Mouse (Mus musculus): Measurements from ENCODE around the gene Gpr35. TPM values are rescaled to one million over a fixed set of nuclear protein-coding genes. Genes with fewer than 3 reads are reported as not detected.

Gpr35 gene
- polyA plus RNA-seq, 1 experiment: 0.21 TPM

GRCm38 (mm10) chr1:92972854-92973253 is 22.2 kb downstream of the Gpr35 start:
- Histone ChIP-seq H3K4me1 (ENCODE audit: control insufficient read depth, insufficient read depth, low read length) (no peaks in the 10 kb centered on the region), H3K27ac (ENCODE audit: insufficient read depth, low read length) (no peak overlapping the region), H3K4me3 (ENCODE audit: insufficient read depth, low read length) (no peak overlapping the region)
- no peak for TF ChIP-seq CTCF (IDR thresholded peaks at IDR 0.05; ENCODE audit: extremely low read depth, insufficient read depth, low read length)
- TF ChIP-seq POLR2A (IDR thresholded peaks at IDR 0.05; ENCODE audit: extremely low read depth, insufficient read depth, low read length): no peak

- no peak for TF ChIP-seq POLR2A (IDR thresholded peaks at IDR 0.05; ENCODE audit: extremely low read depth, insufficient read depth, low read length)
- no peak for TF ChIP-seq CTCF (IDR thresholded peaks at IDR 0.05; ENCODE audit: extremely low read depth, insufficient read depth, low read length)
- H3K4me1 ChIP-seq (ENCODE audit: control insufficient read depth, insufficient read depth, low read length): no peaks in the 10 kb centered on the region
- no peak overlapping the region for H3K4me3 ChIP-seq (ENCODE audit: insufficient read depth, low read length)
- H3K27ac ChIP-seq (ENCODE audit: insufficient read depth, low read length): no peak overlapping the region
Observed at GRCm38 (mm10) chr1:92976141-92976566, 25.5 kb downstream of the Gpr35 start.

GRCm38 (mm10) chr1:92978645-92979044 is 28.0 kb downstream of the Gpr35 start:
- TF ChIP-seq POLR2A (IDR thresholded peaks at IDR 0.05; ENCODE audit: extremely low read depth, insufficient read depth, low read length) (no peak), CTCF (IDR thresholded peaks at IDR 0.05; ENCODE audit: extremely low read depth, insufficient read depth, low read length) (no peak)
- no peak overlapping the region for H3K27ac ChIP-seq (ENCODE audit: insufficient read depth, low read length)
- H3K4me1 ChIP-seq (ENCODE audit: control insufficient read depth, insufficient read depth, low read length): no peaks in the 10 kb centered on the region
- no peak overlapping the region for H3K4me3 ChIP-seq (ENCODE audit: insufficient read depth, low read length)

GRCm38 (mm10) chr1:92979073-92979602 is 28.5 kb downstream of the Gpr35 start:
- H3K27ac ChIP-seq (ENCODE audit: insufficient read depth, low read length): no peak overlapping the region
- H3K4me3 ChIP-seq (ENCODE audit: insufficient read depth, low read length): no peak overlapping the region
- TF ChIP-seq POLR2A (IDR thresholded peaks at IDR 0.05; ENCODE audit: extremely low read depth, insufficient read depth, low read length) (no peak), CTCF (IDR thresholded peaks at IDR 0.05; ENCODE audit: extremely low read depth, insufficient read depth, low read length) (no peak)
- no peaks in the 10 kb centered on the region for H3K4me1 ChIP-seq (ENCODE audit: control insufficient read depth, insufficient read depth, low read length)

- H3K4me3 ChIP-seq (ENCODE audit: insufficient read depth, low read length): no peak overlapping the region
- H3K4me1 ChIP-seq (ENCODE audit: control insufficient read depth, insufficient read depth, low read length): no peaks in the 10 kb centered on the region
- TF ChIP-seq CTCF (IDR thresholded peaks at IDR 0.05; ENCODE audit: extremely low read depth, insufficient read depth, low read length) (no peak), POLR2A (IDR thresholded peaks at IDR 0.05; ENCODE audit: extremely low read depth, insufficient read depth, low read length) (no peak)
- no peak overlapping the region for H3K27ac ChIP-seq (ENCODE audit: insufficient read depth, low read length)
Observed at GRCm38 (mm10) chr1:92981056-92981845, 30.6 kb downstream of the Gpr35 start.

- H3K4me1 ChIP-seq (ENCODE audit: control insufficient read depth, insufficient read depth, low read length): no peaks in the 10 kb centered on the region
- H3K4me3 ChIP-seq (ENCODE audit: insufficient read depth, low read length): no peak overlapping the region
- no peak overlapping the region for H3K27ac ChIP-seq (ENCODE audit: insufficient read depth, low read length)
- TF ChIP-seq CTCF (IDR thresholded peaks at IDR 0.05; ENCODE audit: extremely low read depth, insufficient read depth, low read length) (no peak), POLR2A (IDR thresholded peaks at IDR 0.05; ENCODE audit: extremely low read depth, insufficient read depth, low read length) (no peak)
Observed at GRCm38 (mm10) chr1:92982931-92983605, 32.4 kb downstream of the Gpr35 start.

- no peaks in the 10 kb centered on the region for H3K4me1 ChIP-seq (ENCODE audit: control insufficient read depth, insufficient read depth, low read length)
- no peak overlapping the region for H3K4me3 ChIP-seq (ENCODE audit: insufficient read depth, low read length)
- no peak for TF ChIP-seq CTCF (IDR thresholded peaks at IDR 0.05; ENCODE audit: extremely low read depth, insufficient read depth, low read length)
- TF ChIP-seq POLR2A (IDR thresholded peaks at IDR 0.05; ENCODE audit: extremely low read depth, insufficient read depth, low read length): no peak
- no peak overlapping the region for H3K27ac ChIP-seq (ENCODE audit: insufficient read depth, low read length)
Observed at GRCm38 (mm10) chr1:92984999-92985398, 34.3 kb downstream of the Gpr35 start.

- H3K27ac ChIP-seq (ENCODE audit: insufficient read depth, low read length): no peak overlapping the region
- no peak overlapping the region for H3K4me3 ChIP-seq (ENCODE audit: insufficient read depth, low read length)
- TF ChIP-seq POLR2A (IDR thresholded peaks at IDR 0.05; ENCODE audit: extremely low read depth, insufficient read depth, low read length) (no peak), CTCF (IDR thresholded peaks at IDR 0.05; ENCODE audit: extremely low read depth, insufficient read depth, low read length) (no peak)
- no peaks in the 10 kb centered on the region for H3K4me1 ChIP-seq (ENCODE audit: control insufficient read depth, insufficient read depth, low read length)
Observed at GRCm38 (mm10) chr1:92988894-92989293, 38.2 kb downstream of the Gpr35 start.

- TF ChIP-seq POLR2A (IDR thresholded peaks at IDR 0.05; ENCODE audit: extremely low read depth, insufficient read depth, low read length) (no peak), CTCF (IDR thresholded peaks at IDR 0.05; ENCODE audit: extremely low read depth, insufficient read depth, low read length) (no peak)
- Histone ChIP-seq H3K4me1 (ENCODE audit: control insufficient read depth, insufficient read depth, low read length) (no peaks in the 10 kb centered on the region), H3K27ac (ENCODE audit: insufficient read depth, low read length) (no peak overlapping the region), H3K4me3 (ENCODE audit: insufficient read depth, low read length) (no peak overlapping the region)
Observed at GRCm38 (mm10) chr1:92989891-92990290, 39.2 kb downstream of the Gpr35 start.

Measured in cortical plate, adult 2 months (tissue).